Mouse (Mus musculus): ENCODE data around the gene Abl2.

DNA sequence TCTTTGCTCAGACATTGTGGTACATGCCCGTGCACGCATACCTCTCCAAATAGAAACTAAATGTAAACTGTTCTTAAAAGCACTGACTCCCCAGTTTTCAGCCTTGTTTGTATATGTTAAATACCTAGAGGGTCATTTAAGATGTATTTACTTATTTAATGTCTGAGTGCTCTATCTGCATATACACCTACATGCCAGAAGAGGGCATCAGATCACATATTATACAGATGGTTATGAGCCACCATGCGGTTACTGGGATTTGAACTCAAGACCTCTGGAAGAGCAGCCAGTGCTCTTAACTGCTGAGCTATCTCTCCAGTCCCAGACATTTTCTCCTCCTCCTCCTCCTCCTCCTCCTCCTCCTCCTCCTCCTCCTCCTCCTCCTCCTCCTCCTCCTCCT, 20.2 kb upstream of the Abl2 start:
- TF ChIP-seq CTCF (IDR thresholded peaks at IDR 0.05; ENCODE audit: extremely low read depth, insufficient read depth, insufficient read length, insufficient replicate concordance) (no peak), POLR2A (IDR thresholded peaks at IDR 0.05; ENCODE audit: low read depth, low read length) (no peak)

Measured in spleen, adult 2 months (tissue).